Comparison of ENCODE assay signal across 10 mouse cellular contexts in the genomic region with DNA sequence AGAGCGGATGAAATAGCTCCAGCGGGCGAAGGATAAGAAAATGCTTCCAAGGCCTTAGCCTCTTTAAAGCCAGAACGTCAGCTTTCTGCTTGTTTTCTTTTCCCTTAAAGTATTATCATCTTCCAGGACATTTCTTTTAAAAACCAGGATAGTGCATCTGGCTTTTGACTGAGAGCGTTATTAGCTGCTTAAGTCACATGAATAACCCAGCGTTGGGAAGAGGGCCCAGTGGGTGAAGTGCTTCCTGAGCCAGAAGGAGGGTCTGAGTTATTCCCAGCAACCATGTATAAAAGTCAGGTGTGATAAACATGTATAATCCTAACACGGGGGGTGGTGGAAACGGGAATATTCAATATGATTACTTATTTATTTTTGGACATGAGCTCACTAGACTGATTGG.
A peak's percentile ranks its signal among the peaks of the same experiment; 100 is the strongest.
DNase-seq lines count a peak whose midpoint lies in the region; ATAC-seq and TF ChIP-seq lines count a peak whose summit lies in the region.
"Had no signal": no experiment of that assay in that cellular context is flagged by ENCODE, and none has a peak within 500 bp of the region (broad histone marks: within the 10 kb centered on the region; RNA-seq: fewer than 3 reads in every experiment).

No protein-coding gene starts in this region.

- intact Hi-C loops in gastrocnemius, adult 2 months (cut with DNase I) = loop anchor here (2.0 to 10.0 kb wide), 3 partner anchors 40 to 60 kb away; no protein-coding TSS in a partner anchor
- intact Hi-C loops in gastrocnemius, postnatal 14 days (cut with DNase I; ENCODE audit: low total_unique reads) = no loop called here

- no peak for TF ChIP-seq EP300 in stomach, postnatal 0 days (optimal IDR thresholded peaks at IDR 0.05)

- H3K27ac ChIP-seq in gastrocnemius, adult 2 months = peak overlapping the region; percentile 95
- H3K27ac ChIP-seq in kidney, postnatal 0 days = peak overlapping the region; percentile 36
- 0 out of 2 replicates have a peak overlapping the region, but pooled peaks have one; percentile 37 for H3K27ac ChIP-seq in testis, adult 2 months (ENCODE audit: control insufficient read depth, insufficient read depth, low read depth, low read length)
- peak overlapping the region; percentile 75; the same call in 1 of the 2 replicates for H3K27ac ChIP-seq in stomach, postnatal 0 days (replicated peaks)

- no peak for TF ChIP-seq POLR2A in testis, adult 2 months (IDR thresholded peaks at IDR 0.05; ENCODE audit: control insufficient read depth, low read depth, low read length)

- no peaks in the 10 kb centered on the region for H3K36me3 ChIP-seq in kidney, postnatal 0 days (ENCODE audit: insufficient read depth, low read length)
- no peaks in the 10 kb centered on the region for H3K36me3 ChIP-seq in testis, adult 2 months (ENCODE audit: control insufficient read depth, insufficient read depth, low read length)
- H3K36me3 ChIP-seq in stomach, postnatal 0 days (ENCODE audit: control insufficient read depth, insufficient read depth, low read length) = no peaks in the 10 kb centered on the region; the same call in 1 of the 2 replicates

- H3K9ac ChIP-seq in kidney, postnatal 0 days (ENCODE audit: low read depth, low read length) = no peak overlapping the region
- H3K9ac ChIP-seq in stomach, postnatal 0 days (ENCODE audit: low read length) = no peak overlapping the region

- TF ChIP-seq CTCF in gastrocnemius, adult 2 months (IDR thresholded peaks at IDR 0.05) = no peak
- TF ChIP-seq CTCF in kidney, postnatal 0 days (IDR thresholded peaks at IDR 0.05; ENCODE audit: low read depth) = no peak
- no peak for TF ChIP-seq CTCF in testis, adult 2 months (IDR thresholded peaks at IDR 0.05; ENCODE audit: control insufficient read depth, insufficient read depth, insufficient replicate concordance, low read depth, low read length)
- TF ChIP-seq CTCF in stomach, postnatal 0 days (IDR thresholded peaks at IDR 0.05; ENCODE audit: low read depth) = no peak

- 59% methylated on average over 8 of the region's 8 CpGs for WGBS in kidney, postnatal 0 days
- 54% methylated on average over 8 of the region's 8 CpGs for WGBS in stomach, postnatal 0 days

- H3K27me3 ChIP-seq in kidney, postnatal 0 days (ENCODE audit: insufficient read depth, low read length) = no peaks in the 10 kb centered on the region
- no peaks in the 10 kb centered on the region for H3K27me3 ChIP-seq in testis, adult 2 months (ENCODE audit: control insufficient read depth, insufficient read depth, low read length)
- no peaks in the 10 kb centered on the region for H3K27me3 ChIP-seq in stomach, postnatal 0 days (ENCODE audit: control insufficient read depth, insufficient read depth, low read length)

- ATAC-seq in kidney, postnatal 0 days (replicated peaks; ENCODE audit: low FRiP score, low read depth) = no peak
- no peak for ATAC-seq in stomach, postnatal 0 days (ENCODE audit: low FRiP score, low TSS enrichment)
- ATAC-seq: forebrain, embryonic 16.5 days had no signal

- H3K9me3 ChIP-seq in kidney, postnatal 0 days (replicated peaks; ENCODE audit: low read length) = no peaks in the 10 kb centered on the region
- H3K9me3 ChIP-seq in stomach, postnatal 0 days (ENCODE audit: control insufficient read depth, low read length) = no peaks in the 10 kb centered on the region

- H3K4me2 ChIP-seq in kidney, postnatal 0 days (ENCODE audit: low read length) = 0 out of 2 replicates have a peak overlapping the region, but pooled peaks have one; percentile 3
- H3K4me2 ChIP-seq in stomach, postnatal 0 days (replicated peaks; ENCODE audit: low read depth) = no peak overlapping the region

- no peak for DNase-seq in gastrocnemius, adult 2 months
- no peak for DNase-seq in gastrocnemius, postnatal 14 days
- no peak for DNase-seq in kidney, postnatal 0 days (ENCODE audit: low spot score)
- DNase-seq in kidney, postnatal 10 days = no peak
- no peak for DNase-seq in testis, postnatal 10 days (ENCODE audit: low spot score)
- no peak for DNase-seq in stomach, postnatal 0 days (ENCODE audit: low spot score)
- DNase-seq in cerebellum, postnatal 36 days = no peak
- DNase-seq: thymus, postnatal 14 days had no signal

- peaks cover 26% of the 10 kb centered on the region for H3K4me1 ChIP-seq in kidney, postnatal 0 days (replicated peaks; ENCODE audit: insufficient read depth, low read length)
- peaks cover 6% of the 10 kb centered on the region for H3K4me1 ChIP-seq in testis, adult 2 months (ENCODE audit: control insufficient read depth, insufficient read depth, low read length)
- peaks cover 9% of the 10 kb centered on the region for H3K4me1 ChIP-seq in stomach, postnatal 0 days (replicated peaks; ENCODE audit: control insufficient read depth, insufficient read depth)

- H3K4me3 ChIP-seq in gastrocnemius, adult 2 months = peak overlapping the region; percentile 60
- H3K4me3 ChIP-seq in kidney, postnatal 0 days (replicated peaks; ENCODE audit: low read depth, low read length) = no peak overlapping the region
- H3K4me3 ChIP-seq in testis, adult 2 months (ENCODE audit: control insufficient read depth, low read depth, low read length) = no peak overlapping the region
- no peak overlapping the region for H3K4me3 ChIP-seq in stomach, postnatal 0 days (ENCODE audit: low read depth, low read length)

Comparison
In these comparisons a context has a peak if more than half of its experiments do, and no peak if none do; other contexts are left out.
1. H3K27ac ChIP-seq: peak in every context shown above with its lines; median percentile 95 in gastrocnemius, adult 2 months; 75 in stomach, postnatal 0 days; 37 in testis, adult 2 months; 36 in kidney, postnatal 0 days.